Mouse (Mus musculus) megakaryocyte, embryonic 14.5 days (primary cell): ENCODE data around the gene Olfr1443.

Experiments
- FLI1 ChIP-seq: IDR thresholded peaks from 2 replicates; pipeline ENCODE4 v1.6.1; 2012; ENCODE audit warnings: low read length, inconsistent platforms, mixed read lengths
- GATA1 ChIP-seq: IDR thresholded peaks from 3 replicates; pipeline ENCODE4 v1.6.1; 2012; ENCODE audit warnings: mixed read lengths, low read length, inconsistent platforms, borderline replicate concordance

DNA sequence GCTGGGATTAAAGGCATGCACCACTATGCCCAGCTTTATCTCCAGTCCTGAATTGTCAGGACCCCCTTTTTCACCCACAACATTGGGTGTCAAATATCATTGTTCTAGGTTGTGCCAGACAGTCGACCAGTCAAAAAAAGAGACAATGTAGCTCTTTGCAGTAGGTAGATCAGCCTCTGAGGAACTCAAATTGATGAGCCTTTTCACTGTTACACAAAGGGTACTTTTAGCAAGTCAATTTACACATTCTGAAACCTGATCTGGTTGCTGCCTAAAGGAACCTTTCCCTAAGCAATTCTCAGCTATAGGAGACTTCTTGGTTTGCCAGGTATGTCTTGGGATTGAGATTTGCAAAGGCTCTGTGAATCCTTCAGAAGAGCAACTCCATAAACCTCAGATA is 53.1 kb downstream of the Olfr1443 start:
- no peak for TF ChIP-seq FLI1
- TF ChIP-seq GATA1: no peak
